Mouse (Mus musculus): ENCODE measurements around the gene Echdc1.
"Not testable (repeated sequence)": the region's sequence is repeated elsewhere in the genome, so short reads cannot be mapped to it uniquely, and the experiment has no call there.

Gene Echdc1

DNA sequence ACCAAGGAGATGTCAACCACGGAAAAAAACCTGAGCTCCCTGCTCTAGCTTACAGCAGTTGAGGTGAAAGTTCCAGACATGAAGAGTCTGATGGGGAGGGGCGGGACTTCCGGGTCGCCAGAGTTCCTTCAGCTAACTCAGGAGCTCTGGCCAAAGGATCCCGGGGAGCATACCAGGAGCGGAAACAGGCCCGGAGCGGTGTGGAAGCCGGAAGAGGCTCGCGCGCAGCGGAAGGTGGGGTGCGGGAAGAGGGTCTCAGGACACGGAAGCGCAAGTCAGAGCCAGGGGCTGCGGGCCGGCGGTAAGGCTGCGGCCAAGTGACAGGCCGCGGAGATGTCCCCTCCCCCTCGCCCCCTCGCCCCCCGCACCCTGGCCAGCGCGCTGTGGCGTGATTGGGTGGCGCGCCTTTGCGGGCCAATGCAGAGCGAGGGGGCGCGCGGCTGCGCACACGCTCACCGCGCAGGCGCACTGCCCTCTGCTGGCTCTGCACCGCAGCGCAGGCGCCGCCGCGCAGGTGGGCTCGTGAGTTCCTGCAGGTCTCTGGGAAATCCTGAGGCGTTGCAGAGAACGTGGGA is at the start of gene Echdc1:
TSS of gene Echdc1 (plus strand) at position 103 of the 575 bp plus-strand sequence.
- peak; percentile 87 for DNase-seq

DNA sequence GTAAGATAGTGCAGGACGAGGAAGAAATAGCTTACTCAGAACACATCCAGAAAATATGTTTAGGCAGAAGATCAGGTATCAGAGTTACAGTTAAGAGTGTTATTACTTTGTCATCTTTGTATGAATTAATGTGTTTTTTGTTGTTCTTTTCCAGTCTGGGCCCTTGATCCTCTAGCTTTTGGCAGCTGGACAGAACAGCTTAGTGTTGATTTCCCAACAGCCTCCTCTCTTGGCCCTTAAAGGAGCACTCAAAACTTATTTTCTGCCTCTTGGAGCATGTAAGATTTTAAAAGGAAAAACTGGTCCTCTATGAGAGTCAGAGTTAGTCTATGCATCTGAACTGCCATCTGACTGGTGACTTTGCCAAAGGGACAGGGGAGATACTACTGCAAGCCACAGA is 31.2 kb upstream of the Echdc1 start:
- DNase-seq, result no peak

DNA sequence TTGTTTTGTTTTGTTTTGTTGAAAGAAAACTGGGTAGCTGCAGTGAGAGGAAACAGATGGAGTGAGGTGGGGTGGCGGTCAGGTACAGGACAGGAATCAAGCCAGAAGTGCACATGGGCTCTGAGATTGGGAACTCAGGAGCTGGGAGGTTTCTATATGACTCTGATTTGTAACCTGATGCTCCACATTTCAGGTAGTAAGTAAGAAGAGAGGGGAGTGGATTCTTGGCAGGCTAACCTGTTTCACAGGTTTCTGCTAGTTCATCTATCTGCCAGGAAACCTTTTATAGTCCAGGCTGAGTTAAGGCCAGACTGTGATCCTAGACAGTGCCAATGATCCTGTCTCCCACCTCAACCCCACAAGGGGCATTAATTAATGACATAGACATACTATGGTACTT is 27.2 kb upstream of the Echdc1 start:
- DNase-seq, result no peak

DNA sequence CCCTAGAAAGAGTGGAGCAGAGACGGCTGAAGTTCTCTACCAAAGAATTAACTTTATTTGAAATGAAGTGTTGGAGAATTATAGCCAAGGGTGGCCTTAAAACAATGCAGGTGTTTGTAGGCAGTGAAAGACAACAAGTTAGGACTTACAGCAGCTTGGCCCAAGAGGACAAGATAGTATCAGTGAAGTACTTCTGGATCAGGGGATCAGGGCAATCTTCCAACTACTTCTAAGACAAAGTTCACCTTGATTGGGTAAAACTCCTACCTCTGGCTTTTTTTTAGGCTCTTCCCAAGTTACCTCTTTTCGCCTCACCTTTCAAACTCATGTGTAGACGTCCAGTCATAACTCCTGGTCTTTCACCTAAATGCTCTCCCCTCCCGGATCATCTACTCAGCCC is 10.7 kb upstream of the Echdc1 start:
- no peak for DNase-seq

DNA sequence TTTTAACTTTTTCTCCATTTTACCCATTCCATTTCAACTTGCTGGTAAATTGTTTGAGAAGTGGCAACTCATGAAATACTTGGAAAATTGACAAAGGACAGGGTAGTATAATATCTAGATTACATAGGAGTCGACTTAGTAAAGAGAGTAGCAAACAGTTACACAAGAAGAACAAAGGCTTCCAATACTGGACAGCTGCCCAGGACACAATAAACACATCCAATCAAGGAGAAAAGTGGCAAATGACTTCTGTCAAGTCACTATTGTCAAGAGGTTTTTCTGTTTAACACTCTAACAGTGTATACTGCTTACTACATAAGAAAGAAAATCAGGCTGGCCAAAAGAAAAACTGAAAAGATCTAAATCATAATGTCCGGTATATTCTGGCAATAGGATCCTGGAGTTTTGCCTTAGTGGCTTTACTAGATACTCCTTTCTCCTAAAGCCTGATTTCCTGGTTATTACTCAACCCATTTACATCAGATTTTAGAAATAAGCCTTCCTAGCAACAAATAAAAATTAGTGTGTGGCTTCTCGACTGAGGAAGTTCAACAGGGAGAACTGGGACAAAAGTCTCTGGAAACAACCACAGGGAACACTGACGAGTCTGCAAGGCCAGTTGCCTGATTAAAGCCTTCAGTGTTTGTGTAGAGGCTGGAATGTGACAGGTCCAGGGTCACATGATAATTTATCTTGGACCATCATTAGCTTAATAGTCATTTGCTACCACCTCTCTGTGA is 1.3 kb upstream of the Echdc1 start:
- DNase-seq, result no peak

DNA sequence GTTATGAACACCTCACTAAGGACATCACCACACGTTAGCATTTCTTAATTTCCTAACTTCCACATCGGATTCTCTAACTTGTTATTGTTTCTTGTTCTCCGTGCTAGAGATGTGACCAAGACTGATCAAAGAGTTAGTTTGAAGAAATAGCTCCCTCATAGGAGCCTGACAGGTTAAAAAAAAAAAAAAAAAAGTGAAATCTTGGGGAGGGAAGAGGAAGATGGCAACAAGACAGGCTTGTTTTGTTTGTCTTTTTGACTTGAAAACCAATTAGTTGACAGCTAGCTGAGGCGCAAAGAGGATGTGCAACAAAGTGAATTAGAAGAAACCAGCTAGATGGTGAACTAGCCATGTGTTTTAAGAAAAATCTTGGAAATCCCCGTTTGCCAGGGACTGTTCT is 939 bp downstream of the Echdc1 start:
- DNase-seq, result no peak

DNA sequence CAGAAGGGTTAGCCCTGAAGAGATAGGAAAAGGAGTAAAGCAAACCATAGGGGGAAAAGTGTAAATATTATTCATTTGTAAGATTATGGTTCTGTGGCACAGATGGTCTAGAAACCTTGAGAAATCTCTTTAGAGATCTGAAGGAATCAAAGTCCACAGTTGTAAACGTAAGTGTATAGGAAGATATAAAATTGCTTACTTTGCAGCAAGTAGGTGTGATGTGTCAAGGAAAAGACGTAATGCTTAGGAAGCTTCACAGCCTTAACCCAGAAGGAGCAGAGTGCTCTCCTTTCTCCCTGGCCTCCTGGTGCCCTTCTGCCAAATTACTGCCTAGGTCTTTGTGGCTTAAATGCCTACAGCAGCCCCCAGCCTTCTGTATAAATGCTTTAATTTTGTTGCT is 11.9 kb downstream of the Echdc1 start:
- no peak for DNase-seq

DNA sequence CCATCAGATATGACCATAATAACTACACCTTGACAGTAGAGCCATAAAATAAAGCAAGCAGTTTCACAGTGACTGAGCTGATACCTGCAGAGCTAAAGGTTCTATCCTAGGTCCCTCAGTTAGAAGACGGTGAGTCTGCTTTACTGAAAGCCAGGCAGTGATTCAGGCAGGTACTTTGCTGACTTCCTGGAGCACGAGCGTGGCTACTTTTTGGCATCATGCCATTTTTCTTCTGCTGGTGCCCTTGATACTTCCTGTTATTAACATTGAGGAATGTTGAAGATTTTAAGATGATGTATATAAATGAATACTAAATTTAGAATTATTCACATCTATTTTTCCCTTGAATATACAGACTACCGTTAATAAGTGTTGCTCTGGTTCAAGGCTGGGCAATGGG is 20.9 kb downstream of the Echdc1 start:
- DNase-seq, result no peak

DNA sequence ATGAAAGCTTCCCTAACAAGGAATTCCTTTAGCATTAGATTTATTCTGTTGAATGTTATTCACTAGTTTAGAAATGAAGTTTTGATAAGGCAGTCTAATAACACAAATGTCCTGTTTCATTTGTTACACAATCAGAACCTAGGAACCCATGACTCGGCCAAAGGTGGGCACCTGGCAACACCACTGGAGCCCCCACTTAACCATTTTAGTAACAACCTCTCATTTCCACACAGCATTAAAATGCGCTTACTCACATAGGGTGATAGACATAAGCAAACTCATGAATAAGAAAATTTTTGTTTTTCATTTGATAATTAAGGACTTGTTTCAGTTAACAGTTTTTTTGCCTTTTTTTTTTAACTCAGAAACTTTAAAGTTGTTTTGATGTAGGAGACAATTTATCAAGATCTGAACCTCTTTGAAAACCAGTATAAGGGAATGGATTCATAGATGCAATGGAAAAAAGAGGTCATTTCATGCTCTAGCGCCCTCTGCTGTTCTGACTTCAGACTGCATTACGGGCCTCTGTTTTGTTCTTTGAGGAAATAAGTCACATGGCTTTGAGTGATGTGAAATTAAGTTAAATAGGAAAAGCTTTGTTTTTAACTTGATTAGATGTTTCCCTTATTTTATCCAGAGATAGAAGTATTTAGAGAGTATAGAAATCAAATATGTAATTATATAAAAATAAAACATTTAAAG is 25.5 kb downstream of the Echdc1 start:
- DNase-seq, result peak; percentile 66

DNA sequence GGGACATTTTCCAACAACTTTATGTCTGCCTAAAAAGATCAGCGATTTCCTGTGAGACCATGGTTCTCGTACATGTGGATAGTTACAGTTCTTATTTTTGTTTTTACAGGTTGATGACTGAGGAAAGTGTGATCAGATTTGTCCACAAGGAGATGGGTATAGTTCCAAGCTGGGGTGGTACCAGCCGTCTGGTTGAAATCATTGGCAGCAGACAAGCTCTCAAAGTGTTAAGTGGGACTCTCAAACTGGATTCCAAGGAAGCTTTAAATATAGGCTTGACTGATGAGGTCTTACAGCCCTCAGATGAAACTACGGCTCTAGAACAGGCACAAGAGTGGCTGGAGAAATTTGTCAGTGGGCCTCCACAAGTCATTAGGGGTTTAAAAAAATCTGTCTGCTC is 31.3 kb downstream of the Echdc1 start:
- no peak for DNase-seq

DNA sequence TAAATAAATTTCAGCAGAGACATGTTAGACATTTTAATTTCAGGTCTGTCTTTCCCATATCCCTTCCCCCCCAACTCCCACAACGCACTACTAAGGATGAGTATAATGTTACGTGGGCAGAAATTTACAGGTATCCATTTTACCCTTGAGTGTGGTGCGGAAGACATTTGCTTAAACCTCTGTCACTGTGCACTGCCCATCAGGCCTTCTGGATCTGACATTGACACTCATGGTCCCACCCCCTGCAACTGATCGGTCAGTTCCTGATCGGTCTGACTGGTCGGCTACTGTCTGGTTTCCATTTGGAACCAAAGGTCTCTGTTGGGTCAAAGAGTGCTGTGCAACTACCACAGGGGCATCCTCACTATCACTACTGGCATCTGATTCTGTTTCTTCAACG is 33.7 kb downstream of the Echdc1 start:
- DNase-seq, result no peak

DNA sequence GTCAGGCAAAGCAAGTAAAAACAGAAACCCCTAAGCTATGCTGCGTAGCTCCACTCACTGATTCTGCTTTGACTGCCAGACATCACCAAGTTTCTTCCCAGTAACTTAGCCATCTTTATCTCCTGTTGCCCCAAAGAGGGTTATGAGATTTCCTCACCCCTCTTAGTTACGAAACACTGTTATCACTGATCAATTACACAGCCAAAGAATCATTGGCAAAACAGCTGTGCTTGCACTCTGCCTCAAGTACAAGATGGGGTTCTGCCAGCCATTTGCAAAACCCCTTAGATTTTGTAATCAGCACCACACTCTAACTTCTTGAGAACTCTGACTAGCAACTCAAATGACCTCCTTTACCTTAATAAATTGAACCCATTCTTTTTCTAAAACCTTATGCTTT is 38.5 kb downstream of the Echdc1 start:
- no peak for DNase-seq

DNA sequence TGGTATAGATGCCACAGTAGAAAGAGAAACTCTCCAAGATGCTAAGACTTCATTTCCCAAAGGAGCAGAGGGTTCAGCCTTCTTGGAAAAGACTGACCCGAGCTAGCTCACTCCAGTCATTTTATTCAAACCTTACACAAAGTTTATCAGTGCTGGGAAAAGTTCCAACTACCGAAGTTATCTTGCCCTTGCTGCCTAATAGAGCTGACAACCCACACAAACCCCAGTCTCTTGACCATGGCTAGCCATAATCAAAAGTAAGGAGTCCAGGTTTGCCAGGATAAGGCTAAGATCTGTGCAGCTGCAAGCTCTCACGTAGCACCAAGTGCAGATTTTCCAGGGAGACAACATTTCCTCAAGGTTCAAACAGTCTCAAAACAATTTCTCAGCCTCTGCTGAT is 39.6 kb downstream of the Echdc1 start:
- no peak for DNase-seq

DNA sequence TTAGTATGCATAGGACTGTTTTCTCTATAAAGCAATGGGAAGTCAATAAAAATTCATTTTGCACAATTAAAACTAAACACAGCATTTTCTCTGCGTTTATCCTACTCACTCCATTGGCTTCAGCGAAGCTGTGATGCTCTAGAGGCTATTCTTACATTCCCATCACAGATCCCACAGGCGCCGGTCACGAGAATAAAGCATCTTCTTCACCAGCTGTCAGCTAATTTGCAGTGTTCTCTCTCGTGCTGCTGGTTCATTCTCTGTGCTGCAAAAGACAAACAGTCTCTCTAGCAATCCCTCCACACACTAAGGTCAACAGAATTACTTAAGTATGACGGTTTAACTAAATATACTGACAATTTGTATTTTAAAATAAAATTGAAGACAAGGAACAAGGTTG is 41.2 kb downstream of the Echdc1 start:
- no peak for DNase-seq

DNA sequence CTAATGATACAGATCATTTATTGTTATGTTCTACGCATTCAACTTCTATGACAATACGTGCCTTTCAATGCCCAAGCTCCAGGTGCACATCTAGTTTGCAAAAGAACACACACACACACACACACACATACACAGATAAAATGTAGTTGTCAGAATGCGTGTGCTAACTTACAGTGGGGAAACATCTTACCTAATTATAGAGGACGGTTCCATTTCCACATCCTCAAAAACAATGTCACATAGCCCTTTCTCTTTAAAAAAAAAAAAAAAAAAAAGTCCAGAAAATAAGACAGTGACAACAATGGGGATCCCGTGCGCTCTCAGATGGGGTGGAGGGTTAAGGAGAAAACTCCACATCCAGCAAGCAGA is 48.1 kb downstream of the Echdc1 start:
- DNase-seq, result no peak

DNA sequence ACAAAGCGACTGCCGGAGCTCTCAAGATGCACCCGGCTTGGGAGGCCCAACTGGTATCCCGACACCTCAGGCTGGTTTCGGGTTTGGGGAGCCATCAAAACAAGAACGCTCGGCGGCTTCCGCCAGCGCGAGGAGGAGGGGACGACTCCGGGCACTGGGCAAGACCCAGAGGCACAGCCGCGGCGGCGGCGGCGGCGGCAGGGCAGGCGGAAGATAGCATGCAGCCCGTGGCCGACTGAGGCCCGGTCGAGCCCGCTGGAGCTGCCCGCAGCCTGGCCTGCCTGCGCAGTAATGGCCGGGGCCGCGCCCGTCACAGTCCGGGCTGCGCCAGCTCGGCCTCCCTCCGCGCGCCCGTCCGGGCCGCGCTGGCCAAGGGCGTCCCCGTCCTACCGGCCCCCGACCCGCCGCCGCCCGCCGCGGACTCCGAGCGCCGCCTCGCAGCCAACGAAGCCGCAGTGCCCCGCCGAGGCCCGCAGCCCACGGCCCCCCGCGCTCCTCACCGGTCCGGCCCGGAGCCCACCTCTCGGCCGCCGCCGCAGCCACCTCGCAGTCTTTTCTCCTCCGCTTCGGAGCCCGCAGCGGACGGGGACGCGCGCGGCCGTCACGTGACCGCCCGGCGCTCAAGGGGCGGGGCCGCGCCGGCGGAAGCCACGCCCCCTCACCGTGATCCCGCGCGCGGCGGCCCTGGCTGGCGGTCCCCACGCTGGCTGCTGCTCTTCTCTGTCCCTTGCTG is 48.7 kb downstream of the Echdc1 start:
- DNase-seq, result peak; percentile 90

DNA sequence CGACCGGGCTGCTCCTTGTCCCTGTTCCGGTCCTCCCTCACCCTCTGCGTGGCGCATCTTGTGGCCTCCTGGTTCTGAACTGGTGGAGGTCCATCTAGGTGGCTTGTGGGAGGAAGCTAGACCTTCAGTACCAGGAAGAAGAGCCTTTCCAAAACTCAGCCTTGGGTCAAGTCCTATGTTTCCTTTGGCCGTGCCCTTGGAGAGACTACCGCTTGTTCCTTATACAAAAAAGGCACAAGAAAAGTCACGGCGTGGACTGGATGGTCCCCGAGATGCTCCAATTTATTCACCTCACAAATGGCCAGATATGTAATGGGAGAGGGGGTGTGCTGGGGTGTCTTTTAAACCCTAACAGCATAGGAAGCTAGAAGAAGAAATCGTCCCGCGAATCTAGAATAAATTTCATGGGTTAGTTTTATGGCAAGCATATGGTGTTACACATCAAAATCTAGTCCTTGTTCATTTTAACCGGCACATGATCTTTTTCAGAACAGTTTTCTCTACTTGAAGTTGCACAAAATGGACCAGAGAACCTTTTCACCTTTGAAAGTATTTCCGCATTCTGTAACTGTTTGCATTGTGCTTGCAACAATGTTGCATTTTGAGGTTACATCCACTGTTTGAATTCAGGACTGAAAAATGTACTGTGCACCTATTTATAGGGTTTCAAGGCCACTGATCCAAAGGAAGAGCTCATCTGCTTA is 49.4 kb downstream of the Echdc1 start, which contains the start of gene Rnf146:
TSS of gene Rnf146 (minus strand) at position 246 of the 704 bp plus-strand sequence.
- no peak for DNase-seq

DNA sequence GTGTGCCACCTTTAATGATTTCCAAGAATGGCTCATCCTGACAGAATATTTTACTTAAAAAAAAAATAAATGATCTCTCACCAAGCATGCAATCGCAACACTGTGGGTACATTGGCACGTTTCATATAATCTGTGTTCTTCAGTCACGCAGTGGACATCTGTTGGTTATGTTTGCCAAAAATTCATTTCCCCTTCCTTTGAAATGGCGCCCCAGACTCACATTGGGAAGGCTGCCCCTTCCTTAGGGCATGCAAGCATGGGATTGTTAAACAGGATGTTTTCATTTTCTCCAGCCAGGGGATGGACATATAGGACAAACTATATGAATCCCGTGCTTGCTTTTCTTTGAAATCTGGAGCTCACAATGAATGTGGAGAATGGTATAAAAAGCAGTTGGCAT is 61.1 kb downstream of the Echdc1 start:
- no peak for DNase-seq

DNA sequence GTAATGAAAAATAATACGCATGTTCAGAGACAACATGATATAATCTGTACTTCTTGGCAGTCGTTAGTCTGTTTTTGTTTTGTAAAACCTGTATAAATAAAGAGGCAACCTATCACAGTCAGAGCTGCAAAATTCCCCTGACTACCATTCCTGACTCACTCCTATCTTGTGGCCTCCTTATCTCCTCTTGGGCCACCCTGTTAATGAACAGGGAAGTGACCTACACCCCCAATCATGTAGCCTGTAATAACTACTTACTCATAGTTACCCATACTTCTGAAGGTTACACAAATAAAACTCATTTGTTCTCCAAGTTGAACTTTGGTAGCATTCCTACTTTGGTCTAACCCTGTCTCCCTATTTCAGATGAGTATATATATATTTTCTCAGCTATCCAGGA is 68.6 kb downstream of the Echdc1 start:
- no peak for DNase-seq

DNA sequence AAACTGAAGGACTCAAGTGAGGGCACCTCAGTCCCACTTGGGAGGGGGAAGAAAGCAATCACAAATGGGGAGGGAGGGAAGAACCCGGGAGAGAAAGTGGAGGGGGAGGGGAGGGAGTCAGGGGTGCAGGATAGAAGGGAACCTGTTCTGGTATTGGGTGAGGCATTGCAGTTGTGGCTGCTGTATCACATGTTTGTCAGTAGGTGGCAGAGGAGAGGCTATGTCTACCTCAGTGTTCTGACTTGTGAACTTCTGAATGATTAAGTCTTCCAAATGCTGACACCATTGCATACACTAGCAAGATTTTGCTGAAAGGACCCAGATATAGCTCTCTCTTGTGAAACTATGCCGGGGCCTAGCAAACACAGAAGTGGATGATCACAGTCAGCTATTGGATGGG is 81.9 kb downstream of the Echdc1 start:
- DNase-seq, result not testable (repeated sequence)
